Mouse (Mus musculus) liver, postnatal 0 days (tissue): ENCODE results near the gene Apmap.

Experiments
- CTCF ChIP-seq: sonication (generic); IDR thresholded peaks from 2 replicates; pipeline ENCODE4 v1.5.1; 2016; ENCODE audit warnings: antibody characterized with exemption, low read depth
- EP300 ChIP-seq: IDR thresholded peaks from 2 replicates; pipeline ENCODE4 v1.6.1; 2016; ENCODE audit warnings: antibody characterized with exemption, low read depth, mild to moderate bottlenecking

DNA sequence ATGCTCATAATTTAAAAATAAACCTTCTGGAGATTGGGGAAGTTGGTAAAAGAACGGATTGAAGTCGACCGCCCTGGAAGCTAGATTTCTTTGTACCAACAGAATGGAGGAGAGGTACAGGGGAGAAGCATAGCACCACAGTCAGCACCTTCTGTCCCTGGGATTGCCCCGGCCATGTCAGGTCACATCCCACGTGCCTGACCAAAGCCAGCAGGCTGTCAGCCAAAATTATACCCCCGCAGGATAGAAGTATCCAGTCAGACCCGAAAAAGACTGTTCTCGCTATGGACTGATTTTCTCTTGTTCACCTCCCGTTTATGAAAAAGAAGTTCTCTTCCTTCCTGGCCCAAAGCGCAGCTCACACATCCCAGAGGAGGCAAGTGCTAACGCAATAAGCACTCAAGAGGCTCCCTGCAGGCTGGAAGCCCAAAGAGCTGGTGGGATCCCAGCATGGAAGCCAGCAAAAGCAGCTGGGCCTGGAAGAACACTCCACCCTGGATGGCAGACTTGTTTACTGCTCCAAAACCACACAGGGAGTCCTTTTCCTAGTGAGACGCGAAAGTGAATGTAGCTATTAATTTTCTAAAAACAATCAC lies 40.0 kb upstream of the Apmap start:
- no peak for TF ChIP-seq CTCF
- TF ChIP-seq EP300: no peak
